Mouse (Mus musculus) adrenal gland, postnatal 14 days (tissue): ENCODE results near the gene Cyb561. TPM values are rescaled to one million over a fixed set of nuclear protein-coding genes. Genes with fewer than 3 reads are reported as not detected.

Experiments
- DNase-seq: peaks from one replicate; pipeline ENCODE4 v3.0.0; 2021; ENCODE audit warnings: mixed read lengths
- total RNA-seq: library from RNA; stranded (reverse); gene quantifications from 2 replicates; pipeline ENCODE4 v1.2.3, GENCODE M21; 2021

The Cyb561 gene
- total RNA-seq, 1 experiment from 2014 or later: 142 TPM

GRCm38 (mm10) chr11:105921275-105921674 is 31.9 kb downstream of the Cyb561 start:
- no peak for DNase-seq

DNA sequence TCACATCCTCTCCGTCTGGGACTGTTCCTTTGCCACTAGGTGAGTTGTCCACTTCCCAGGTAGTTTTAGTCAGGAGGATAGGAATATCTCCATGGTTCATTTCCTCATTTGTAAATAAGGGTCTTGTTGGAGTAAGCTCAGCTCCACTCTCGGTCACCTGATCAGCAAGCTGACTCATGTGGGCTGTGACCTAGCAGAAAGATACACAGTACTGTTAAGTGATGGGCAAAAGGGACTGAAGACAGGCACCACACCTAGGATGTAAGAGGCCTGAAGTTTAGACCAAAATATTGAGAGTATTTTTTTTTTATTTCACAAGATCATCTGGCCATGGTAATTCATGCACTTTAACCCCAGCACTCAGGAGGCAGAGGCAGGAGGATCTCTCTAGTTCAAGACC is 32.3 kb downstream of the Cyb561 start:
- no peak for DNase-seq

GRCm38 (mm10) chr11:105920098-105920785 is 32.9 kb downstream of the Cyb561 start:
- no peak for DNase-seq

DNA sequence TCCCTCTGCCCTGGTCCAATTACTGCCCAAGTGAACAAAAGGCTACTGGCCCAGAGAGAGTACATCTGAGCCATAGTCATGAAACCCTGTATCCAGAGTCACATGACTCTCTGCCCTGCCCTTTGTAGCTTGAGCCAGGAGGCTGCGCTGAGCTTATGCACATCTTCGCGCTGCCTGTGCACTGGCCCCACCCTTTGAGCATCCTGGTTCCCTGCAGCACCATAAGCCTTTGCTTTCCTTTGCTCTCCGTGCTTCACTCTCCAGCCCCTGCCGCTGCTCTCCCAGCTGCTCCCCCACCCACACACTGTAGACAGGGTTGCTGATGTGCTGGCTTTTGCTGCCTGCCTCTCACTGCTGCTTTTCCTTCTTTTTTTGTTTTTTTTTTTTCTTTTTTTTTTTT is 39.6 kb downstream of the Cyb561 start:
- no peak for DNase-seq

- peak; percentile 86 for DNase-seq
Observed at GRCm38 (mm10) chr11:105911592-105912375, 41.4 kb downstream of the Cyb561 start.

DNA sequence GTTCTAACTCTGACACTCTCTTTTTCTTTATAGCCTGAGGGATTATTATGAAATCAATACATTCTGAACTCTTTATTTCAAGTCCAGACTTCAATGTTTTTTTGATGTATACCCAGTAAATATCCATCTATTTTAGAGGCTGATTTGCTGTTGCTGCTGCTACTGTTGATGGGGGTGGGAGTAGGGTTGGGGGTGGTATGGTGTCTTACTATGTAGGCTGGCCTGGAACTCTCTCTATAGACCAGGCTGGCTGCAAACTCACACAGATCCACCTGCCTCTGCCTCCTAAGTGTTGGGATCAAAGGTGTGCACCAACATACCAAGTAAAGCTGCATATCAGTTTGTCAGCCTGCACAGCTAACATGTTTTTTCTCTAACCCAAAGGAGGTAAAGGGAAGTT is 42.0 kb downstream of the Cyb561 start:
- no peak for DNase-seq

GRCm38 (mm10) chr11:105909617-105910016 is 43.5 kb downstream of the Cyb561 start:
- DNase-seq: no peak

- DNase-seq: no peak
Observed at GRCm38 (mm10) chr11:105908926-105909325, 44.2 kb downstream of the Cyb561 start.

DNA sequence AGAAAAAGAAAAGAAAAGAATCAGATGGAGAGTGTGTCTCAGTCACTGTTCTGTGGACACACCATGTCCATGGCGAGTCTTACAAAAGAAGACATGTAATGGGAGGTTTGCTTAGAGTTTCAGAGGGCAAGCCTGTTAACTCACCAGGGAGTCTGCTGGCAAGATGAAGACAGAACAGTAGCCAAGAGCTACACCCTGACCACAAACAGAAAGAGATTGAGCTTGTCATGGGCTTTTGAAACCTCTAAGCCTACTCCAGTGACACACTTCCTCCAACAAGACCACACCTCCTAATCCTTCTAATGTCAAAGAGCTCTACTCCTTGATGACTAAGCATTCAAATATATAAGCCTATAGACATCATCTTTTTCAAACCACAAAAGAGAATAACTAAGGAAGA is 45.8 kb downstream of the Cyb561 start:
- DNase-seq: peak; percentile 36

GRCm38 (mm10) chr11:105905529-105906213 is 47.5 kb downstream of the Cyb561 start:
- DNase-seq: no peak

GRCm38 (mm10) chr11:105902956-105903355 is 50.2 kb downstream of the Cyb561 start:
- no peak for DNase-seq

DNA sequence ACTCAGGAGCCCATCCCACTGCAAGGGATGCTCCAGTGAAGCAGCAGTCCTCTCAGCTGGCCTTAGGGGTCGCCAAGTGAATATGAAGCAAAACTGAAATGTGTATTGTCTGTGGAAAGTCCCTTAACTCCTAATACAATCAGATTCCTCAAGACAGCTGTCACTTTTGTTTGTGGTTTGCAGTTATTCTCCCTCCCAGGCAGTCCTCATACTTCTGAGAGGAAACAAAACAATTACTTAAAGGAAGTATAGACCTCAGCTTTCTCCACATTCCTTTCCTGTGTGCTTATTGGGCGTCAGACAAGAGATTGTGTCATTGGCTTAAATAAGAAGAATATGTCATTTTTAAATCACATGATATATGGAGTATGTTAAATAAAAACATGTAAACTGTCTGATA is 51.6 kb downstream of the Cyb561 start:
- DNase-seq: no peak

- no peak for DNase-seq
Observed at GRCm38 (mm10) chr11:105899151-105899550, 54.0 kb downstream of the Cyb561 start.

GRCm38 (mm10) chr11:105887281-105887680 is 65.9 kb downstream of the Cyb561 start:
- DNase-seq: no peak

DNA sequence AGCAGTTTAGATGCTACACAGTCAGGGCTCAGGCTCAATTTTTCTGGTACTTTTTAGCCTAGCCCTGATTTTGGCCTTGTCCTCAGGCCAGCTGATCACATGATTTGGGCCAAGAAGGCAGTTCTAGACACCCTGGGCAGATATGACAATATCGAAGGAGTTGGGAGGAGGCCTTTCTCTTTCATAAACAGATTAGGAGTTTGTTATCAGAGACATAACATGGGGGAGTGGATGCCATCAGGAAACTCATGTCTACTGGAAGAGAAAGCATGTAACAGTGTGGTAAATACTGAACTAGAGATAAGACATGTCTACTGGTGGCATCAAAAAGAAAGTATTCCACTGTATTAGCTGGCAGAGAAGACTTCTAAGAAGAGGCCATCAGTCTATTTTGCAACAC is 67.6 kb downstream of the Cyb561 start:
- no peak for DNase-seq

Other genes starting within 250 kb of the Cyb561 start
- 12.4 and 19.5 TPM in 2 replicates for gene Ace, start 14.6 kb upstream of the Cyb561 start, total RNA-seq
- not detected in 2 replicates for gene Ace3, start 41.3 kb upstream of the Cyb561 start, total RNA-seq
- 0.15 and 0.41 TPM in 2 replicates for gene Kcnh6, start 54.8 kb upstream of the Cyb561 start, total RNA-seq
- 50.3 and 58.0 TPM in 2 replicates for gene Dcaf7, start 83.5 kb upstream of the Cyb561 start, total RNA-seq
- gene Taco1, start 112.7 kb upstream of the Cyb561 start, total RNA-seq: 41.4 and 47.1 TPM in 2 replicates
- gene Map3k3, start 131.3 kb upstream of the Cyb561 start, total RNA-seq: 41.6 and 55.1 TPM in 2 replicates
- not detected in 2 replicates for gene Gm10840, start 207.5 kb upstream of the Cyb561 start, total RNA-seq
- 21.1 and 59.4 TPM in 2 replicates for gene Limd2, start 207.5 kb upstream of the Cyb561 start, total RNA-seq
- 12.1 and 12.5 TPM in 2 replicates for gene Strada, start 248.8 kb upstream of the Cyb561 start, total RNA-seq